16 mouse cellular contexts compared by ENCODE assay signal in the genomic region with DNA sequence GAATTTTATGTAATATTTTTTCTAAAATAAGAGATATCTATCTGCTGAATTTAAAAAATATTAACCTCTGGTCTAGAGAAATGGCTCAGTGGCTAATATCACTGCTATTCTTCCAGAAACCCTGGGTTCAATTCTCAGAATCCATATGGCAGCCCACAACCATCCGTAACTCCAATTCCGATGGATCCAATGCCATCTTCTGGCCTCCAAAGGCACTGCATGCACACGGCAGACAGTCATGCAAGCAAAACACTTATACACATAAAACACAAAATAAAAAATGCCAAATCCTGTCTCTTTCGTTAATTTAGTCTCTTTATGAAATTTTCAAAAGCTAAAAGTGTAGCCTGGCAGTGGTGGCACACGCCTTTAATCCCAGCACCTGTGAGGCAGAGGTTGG.
A peak's percentile ranks its signal among the peaks of the same experiment; 100 is the strongest.
DNase-seq lines count a peak whose midpoint lies in the region; ATAC-seq and TF ChIP-seq lines count a peak whose summit lies in the region.
"Had no signal": no experiment of that assay in that cellular context is flagged by ENCODE, and none has a peak within 500 bp of the region (broad histone marks: within the 10 kb centered on the region; RNA-seq: fewer than 3 reads in every experiment).

No protein-coding gene starts in this region.

- peak; percentile 57 for TF ChIP-seq CTCF in intestine, postnatal 0 days (IDR thresholded peaks at IDR 0.05; ENCODE audit: low read depth)
- peak; percentile 62 for TF ChIP-seq CTCF in lung, postnatal 0 days (IDR thresholded peaks at IDR 0.05)

- H3K27me3 ChIP-seq in intestine, postnatal 0 days (replicated peaks; ENCODE audit: control insufficient read depth, insufficient read depth, low read length): no peaks in the 10 kb centered on the region
- H3K27me3 ChIP-seq in intestine, embryonic 15.5 days (replicated peaks): no peaks in the 10 kb centered on the region
- no peaks in the 10 kb centered on the region for H3K27me3 ChIP-seq in lung, postnatal 0 days (replicated peaks; ENCODE audit: insufficient read depth, low read length)
- H3K27me3 ChIP-seq: embryonic facial prominence, embryonic 12.5 days; limb, embryonic 12.5 days; midbrain, embryonic 15.5 days; neural tube, embryonic 12.5 days had no signal

- H3K4me1 ChIP-seq in intestine, postnatal 0 days (replicated peaks; ENCODE audit: control insufficient read depth, insufficient read depth, low read length): no peaks in the 10 kb centered on the region
- no peaks in the 10 kb centered on the region for H3K4me1 ChIP-seq in intestine, embryonic 15.5 days (replicated peaks)
- H3K4me1 ChIP-seq in lung, postnatal 0 days (ENCODE audit: insufficient read depth, low read depth, low read length): no peaks in the 10 kb centered on the region
- H3K4me1 ChIP-seq: limb, embryonic 12.5 days; midbrain, embryonic 15.5 days; neural tube, embryonic 12.5 days had no signal

- no peak for TF ChIP-seq EP300 in lung, postnatal 0 days (IDR thresholded peaks at IDR 0.05)

- peaks cover 11% of the 10 kb centered on the region; the same call in 1 of the 2 replicates for H3K36me3 ChIP-seq in intestine, postnatal 0 days (ENCODE audit: control insufficient read depth, insufficient read depth)
- H3K36me3 ChIP-seq in intestine, embryonic 15.5 days: 0 out of 2 replicates have a peak, but pooled peaks cover 11% of the 10 kb centered on the region
- no peaks in the 10 kb centered on the region for H3K36me3 ChIP-seq in lung, postnatal 0 days (ENCODE audit: insufficient read depth, low read length)
- H3K36me3 ChIP-seq: embryonic facial prominence, embryonic 12.5 days; forebrain, embryonic 10.5 days; midbrain, embryonic 15.5 days; neural tube, embryonic 12.5 days had no signal

- WGBS in intestine, postnatal 0 days: 96% methylated on average over 5 of the region's 5 CpGs
- WGBS in intestine, embryonic 15.5 days: 90% methylated on average over 5 of the region's 5 CpGs
- WGBS in lung, postnatal 0 days: 95% methylated on average over 5 of the region's 5 CpGs

- no peak for ATAC-seq in intestine, postnatal 0 days
- no peak for ATAC-seq in intestine, embryonic 15.5 days
- no peak for ATAC-seq in lung, postnatal 0 days
- ATAC-seq: midbrain, embryonic 15.5 days had no signal

- no peak overlapping the region for H3K9ac ChIP-seq in intestine, postnatal 0 days (ENCODE audit: low read depth, low read length)
- no peak overlapping the region for H3K9ac ChIP-seq in intestine, embryonic 15.5 days
- H3K9ac ChIP-seq in lung, postnatal 0 days (replicated peaks; ENCODE audit: low read depth): no peak overlapping the region
- H3K9ac ChIP-seq: embryonic facial prominence, embryonic 12.5 days; limb, embryonic 12.5 days; midbrain, embryonic 15.5 days; neural tube, embryonic 12.5 days had no signal

- no peaks in the 10 kb centered on the region for H3K9me3 ChIP-seq in intestine, postnatal 0 days (ENCODE audit: control insufficient read depth)
- H3K9me3 ChIP-seq in intestine, embryonic 15.5 days: no peaks in the 10 kb centered on the region
- H3K9me3 ChIP-seq in lung, postnatal 0 days (ENCODE audit: low read length): no peaks in the 10 kb centered on the region
- H3K9me3 ChIP-seq: embryonic facial prominence, embryonic 12.5 days; forebrain, embryonic 10.5 days; limb, embryonic 12.5 days; midbrain, embryonic 15.5 days; neural tube, embryonic 12.5 days had no signal

- H3K4me2 ChIP-seq in intestine, postnatal 0 days (replicated peaks; ENCODE audit: low read depth): no peak overlapping the region
- H3K4me2 ChIP-seq in intestine, embryonic 15.5 days (replicated peaks): no peak overlapping the region
- H3K4me2 ChIP-seq in lung, postnatal 0 days (replicated peaks; ENCODE audit: low read depth, low read length): no peak overlapping the region
- H3K4me2 ChIP-seq: embryonic facial prominence, embryonic 12.5 days; limb, embryonic 12.5 days; midbrain, embryonic 15.5 days; neural tube, embryonic 12.5 days had no signal

- DNase-seq in lung, postnatal 0 days (ENCODE audit: low spot score): no peak
- DNase-seq in lung, postnatal 25 days (ENCODE audit: low spot score): no peak
- DNase-seq in NIH3T3 (ENCODE audit: low read depth): peak; percentile 41
- DNase-seq in adrenal gland, postnatal 25 days: no peak
- DNase-seq in retina, postnatal 1 day: no peak
- DNase-seq: adrenal gland, postnatal 14 days; cerebellum, postnatal 14 days; heart, adult 18-20 months; kidney, postnatal 4 days had no signal

- H3K4me3 ChIP-seq in intestine, postnatal 0 days (ENCODE audit: low read depth, low read length): no peak overlapping the region
- no peak overlapping the region for H3K4me3 ChIP-seq in intestine, embryonic 15.5 days (replicated peaks)
- no peak overlapping the region for H3K4me3 ChIP-seq in lung, postnatal 0 days (ENCODE audit: low read depth, low read length)
- H3K4me3 ChIP-seq: embryonic facial prominence, embryonic 12.5 days; forebrain, embryonic 10.5 days; limb, embryonic 12.5 days; midbrain, embryonic 15.5 days; neural tube, embryonic 12.5 days had no signal

- H3K27ac ChIP-seq in intestine, postnatal 0 days (ENCODE audit: low read depth, low read length): no peak overlapping the region
- H3K27ac ChIP-seq in intestine, embryonic 15.5 days: no peak overlapping the region
- no peak overlapping the region for H3K27ac ChIP-seq in lung, postnatal 0 days (ENCODE audit: low read length)
- H3K27ac ChIP-seq: embryonic facial prominence, embryonic 12.5 days; forebrain, embryonic 10.5 days; limb, embryonic 12.5 days; midbrain, embryonic 15.5 days; neural tube, embryonic 12.5 days had no signal
